Mouse (Mus musculus): Measurements from ENCODE around the gene Cd68.
"Not testable (repeated sequence)": the region's sequence is repeated elsewhere in the genome, so short reads cannot be mapped to it uniquely, and the experiment has no call there.

The Cd68 gene

GRCm38 (mm10) chr11:69629802-69630201 lies 36.2 kb downstream of the Cd68 start:
- no peak for DNase-seq (ENCODE audit: low spot score in 2 of 2)

- peak; percentile 52 to 73 for DNase-seq (ENCODE audit: low spot score in 2 of 2)
Observed at GRCm38 (mm10) chr11:69628286-69628685, 37.7 kb downstream of the Cd68 start.

GRCm38 (mm10) chr11:69624339-69624738 lies 41.6 kb downstream of the Cd68 start:
- not testable (repeated sequence) for DNase-seq (ENCODE audit: low spot score in 2 of 2)

GRCm38 (mm10) chr11:69623006-69623405 lies 42.9 kb downstream of the Cd68 start:
- DNase-seq (ENCODE audit: low spot score in 2 of 2): no peak

- no peak for DNase-seq (ENCODE audit: low spot score in 2 of 2)
Observed at GRCm38 (mm10) chr11:69622406-69622805, 43.5 kb downstream of the Cd68 start.

GRCm38 (mm10) chr11:69621571-69622268 lies 44.2 kb downstream of the Cd68 start, which contains the start of gene Sat2:
Sat2 (plus strand) TSS chr11:69622024.
- peak; percentile 36 to 49 for DNase-seq (ENCODE audit: low spot score in 2 of 2)

- DNase-seq (ENCODE audit: low spot score in 2 of 2): no peak
Observed at GRCm38 (mm10) chr11:69620394-69621081, 45.4 kb downstream of the Cd68 start.

GRCm38 (mm10) chr11:69617805-69618204 lies 48.1 kb downstream of the Cd68 start, which contains the start of gene Shbg:
Shbg (minus strand) TSS chr11:69617905.
- no peak for DNase-seq (ENCODE audit: low spot score in 2 of 2)

GRCm38 (mm10) chr11:69616781-69617180 lies 49.2 kb downstream of the Cd68 start:
- DNase-seq (ENCODE audit: low spot score in 2 of 2): no peak

GRCm38 (mm10) chr11:69614257-69614588 lies 51.7 kb downstream of the Cd68 start:
- not testable (repeated sequence) for DNase-seq (ENCODE audit: low spot score in 2 of 2)

Measured in urinary bladder, postnatal 36 days (tissue).